Mouse (Mus musculus) adrenal gland, postnatal 36 days (tissue): ENCODE results near the gene Esyt3. TPM values are rescaled to one million over a fixed set of nuclear protein-coding genes. Genes with fewer than 3 reads are reported as not detected.

Experiments used
- DNase-seq, 2 experiments: peaks; one replicate each; pipeline ENCODE4 v3.0.0; 2021; ENCODE audit warnings: mixed read lengths in 1 of 2
- long read RNA-seq, 2 experiments: library from polyadenylated mRNA; stranded (forward); transcript quantifications; one replicate each; pipeline ENCODE4 v2.0.0; 2021; ENCODE audit warnings: borderline sequencing depth in 2 of 2
- total RNA-seq, 2 experiments: library from RNA; stranded (reverse); gene quantifications; 2 replicates each; pipeline ENCODE4 v1.2.3; 2021

Gene Esyt3
- total RNA-seq: under 1 TPM; 0.26 to 0.43 TPM
- long read RNA-seq, experiment 1: 0 reads
- long read RNA-seq, experiment 2: 0 reads

- peak; percentile 62 to 67 for DNase-seq
Observed at GRCm38 (mm10) chr9:99357921-99358692, at the start of gene Esyt3. Gene Esyt3, minus strand, starts transcription at chr9:99358557.

GRCm38 (mm10) chr9:99401288-99401974, 43.1 kb upstream of the Esyt3 start:
- no peak for DNase-seq

- DNase-seq: peak; percentile 72 to 78
Observed at GRCm38 (mm10) chr9:99400781-99401180, 42.4 kb upstream of the Esyt3 start.

- DNase-seq: no peak
Observed at GRCm38 (mm10) chr9:99397056-99397815, 38.9 kb upstream of the Esyt3 start.

- DNase-seq: peak; percentile 76 to 82
Observed at GRCm38 (mm10) chr9:99394366-99394765, 36.0 kb upstream of the Esyt3 start.

GRCm38 (mm10) chr9:99393146-99393545, 34.8 kb upstream of the Esyt3 start:
- no peak for DNase-seq

- peak in 1 of 2 experiments; percentile 30 for DNase-seq
Observed at GRCm38 (mm10) chr9:99391557-99391956, 33.2 kb upstream of the Esyt3 start.

GRCm38 (mm10) chr9:99390716-99391115, 32.4 kb upstream of the Esyt3 start:
- no peak for DNase-seq

- no peak for DNase-seq
Observed at GRCm38 (mm10) chr9:99390201-99390600, 31.8 kb upstream of the Esyt3 start.

GRCm38 (mm10) chr9:99389506-99389905, 31.1 kb upstream of the Esyt3 start:
- DNase-seq: no peak

GRCm38 (mm10) chr9:99388856-99389255, 30.5 kb upstream of the Esyt3 start:
- peak; percentile 79 to 84 for DNase-seq

- DNase-seq: no peak
Observed at GRCm38 (mm10) chr9:99388078-99388477, 29.7 kb upstream of the Esyt3 start.

GRCm38 (mm10) chr9:99382556-99382955, 24.2 kb upstream of the Esyt3 start:
- no peak for DNase-seq

- no peak for DNase-seq
Observed at GRCm38 (mm10) chr9:99379194-99379593, 20.8 kb upstream of the Esyt3 start.

- peak; percentile 62 to 67 for DNase-seq
Observed at GRCm38 (mm10) chr9:99376591-99377418, 18.4 kb upstream of the Esyt3 start.

GRCm38 (mm10) chr9:99368431-99368830, 10.1 kb upstream of the Esyt3 start:
- DNase-seq: no peak

GRCm38 (mm10) chr9:99365906-99366305, 7.5 kb upstream of the Esyt3 start:
- DNase-seq: no peak

GRCm38 (mm10) chr9:99363076-99363475, 4.7 kb upstream of the Esyt3 start:
- no peak for DNase-seq

- no peak for DNase-seq
Observed at GRCm38 (mm10) chr9:99361946-99362345, 3.6 kb upstream of the Esyt3 start.

- DNase-seq: no peak
Observed at GRCm38 (mm10) chr9:99359012-99359411, 655 bp upstream of the Esyt3 start.

- no peak for DNase-seq
Observed at GRCm38 (mm10) chr9:99357561-99357920, 816 bp downstream of the Esyt3 start.

GRCm38 (mm10) chr9:99355971-99356370, 2.4 kb downstream of the Esyt3 start:
- DNase-seq: no peak
